Mouse (Mus musculus) 3134 (cell line): ENCODE measurements around the gene Serinc1.
"Not testable (repeated sequence)": the region's sequence is repeated elsewhere in the genome, so short reads cannot be mapped to it uniquely, and the experiment has no call there.

Experiments
- DNase-seq: peaks from one replicate; pipeline ENCODE4 v3.0.0-alpha.2; 2011; ENCODE audit warnings: low spot score; ENCODE audit not compliant: insufficient read length; ENCODE audit errors: extremely low read depth

Serinc1 gene

GRCm38 (mm10) chr10:57532218-57533101 lies at the start of gene Serinc1:
TSS of gene Serinc1 (minus strand) at chr10:57532530.
- DNase-seq: peak; percentile 95

DNA sequence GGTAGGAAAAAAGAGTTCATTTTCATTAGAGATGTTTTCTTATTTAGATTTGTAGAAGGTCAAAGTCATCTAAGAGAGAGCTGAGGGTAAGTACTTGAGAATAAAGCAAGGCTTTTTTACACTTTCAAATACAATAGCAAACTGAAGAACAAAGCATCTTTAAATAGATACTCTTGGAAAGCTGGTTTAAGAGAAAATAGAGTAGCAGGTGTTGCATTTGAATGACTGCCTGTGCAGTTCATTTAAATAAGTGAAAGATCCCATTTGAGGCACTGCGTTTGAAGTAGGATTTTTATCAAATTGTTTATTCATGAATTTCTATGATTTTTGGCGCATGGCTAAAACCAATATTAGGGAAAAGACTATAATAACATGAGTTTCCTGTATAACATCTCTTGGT lies 44.4 kb upstream of the Serinc1 start:
- no peak for DNase-seq

GRCm38 (mm10) chr10:57572130-57572529 lies 39.8 kb upstream of the Serinc1 start:
- DNase-seq: no peak

- no peak for DNase-seq
These were observed 38.9 kb upstream of the Serinc1 start for GRCm38 (mm10) chr10:57571211-57571730.

DNA sequence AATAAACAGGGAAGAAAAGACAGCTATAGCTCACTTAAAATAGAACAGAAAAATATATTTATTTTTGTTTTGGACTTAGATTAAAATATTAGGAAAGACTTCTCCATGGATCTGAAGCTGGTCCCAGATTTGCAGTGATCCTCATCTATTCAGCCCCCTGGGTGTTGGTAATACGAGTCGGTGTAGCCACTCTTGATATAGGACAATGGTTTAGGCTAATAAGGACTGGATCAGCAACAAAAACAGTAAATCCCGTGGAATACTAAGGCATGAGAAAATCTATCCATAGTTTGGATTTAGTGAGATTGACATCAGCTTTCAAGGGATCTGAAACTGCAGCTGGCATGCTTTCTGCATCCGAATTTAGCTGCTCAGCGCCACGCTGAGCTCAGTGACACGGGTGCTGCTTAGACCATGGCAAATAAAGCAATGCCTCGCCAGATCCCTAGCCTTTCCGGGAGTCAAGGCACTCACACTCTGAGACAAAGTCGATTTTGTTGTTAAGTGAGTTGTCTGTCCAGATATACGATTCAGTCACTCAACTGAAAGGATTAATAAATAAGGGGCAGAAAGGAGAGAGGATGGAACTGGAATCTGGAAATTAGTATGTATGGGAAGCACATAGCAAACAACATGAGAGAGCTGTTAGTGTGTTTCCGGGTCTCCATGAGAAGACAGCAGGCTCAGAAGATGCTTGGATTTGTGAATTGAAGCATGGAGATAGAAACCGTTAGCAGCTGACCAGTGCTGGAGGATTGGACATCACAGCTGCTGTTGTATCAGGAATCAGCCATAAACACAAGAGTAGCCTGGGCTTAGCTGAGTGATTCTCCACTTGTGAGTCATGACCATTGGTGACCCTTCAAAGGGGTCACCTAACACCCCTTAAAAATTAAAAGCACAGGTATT lies 36.9 kb upstream of the Serinc1 start:
- no peak for DNase-seq

GRCm38 (mm10) chr10:57566221-57566620 lies 33.9 kb upstream of the Serinc1 start:
- DNase-seq: no peak

GRCm38 (mm10) chr10:57557597-57557996 lies 25.3 kb upstream of the Serinc1 start:
- no peak for DNase-seq

GRCm38 (mm10) chr10:57553719-57554118 lies 21.4 kb upstream of the Serinc1 start:
- no peak for DNase-seq

DNA sequence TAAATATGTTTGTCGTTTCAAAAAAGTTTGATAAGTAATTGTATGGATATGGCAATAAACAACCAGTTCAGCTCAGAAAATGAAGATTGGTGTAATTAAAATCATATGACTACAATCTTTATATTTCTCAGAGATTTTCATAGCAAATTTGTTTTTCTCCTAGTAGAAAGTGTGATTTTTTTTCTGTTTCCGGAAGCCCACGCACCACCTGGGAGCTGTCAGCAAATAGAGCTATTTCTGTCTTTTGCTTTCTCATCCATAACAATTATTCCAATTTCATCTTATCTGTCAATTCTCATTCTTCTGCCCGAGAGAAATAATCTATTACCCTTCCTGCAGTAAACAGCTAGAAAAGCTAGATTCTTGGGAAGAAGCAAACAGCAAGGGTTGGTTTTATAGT lies 17.3 kb upstream of the Serinc1 start:
- DNase-seq: no peak

- not testable (repeated sequence) for DNase-seq
These were observed 11.6 kb upstream of the Serinc1 start for GRCm38 (mm10) chr10:57543890-57544289.

DNA sequence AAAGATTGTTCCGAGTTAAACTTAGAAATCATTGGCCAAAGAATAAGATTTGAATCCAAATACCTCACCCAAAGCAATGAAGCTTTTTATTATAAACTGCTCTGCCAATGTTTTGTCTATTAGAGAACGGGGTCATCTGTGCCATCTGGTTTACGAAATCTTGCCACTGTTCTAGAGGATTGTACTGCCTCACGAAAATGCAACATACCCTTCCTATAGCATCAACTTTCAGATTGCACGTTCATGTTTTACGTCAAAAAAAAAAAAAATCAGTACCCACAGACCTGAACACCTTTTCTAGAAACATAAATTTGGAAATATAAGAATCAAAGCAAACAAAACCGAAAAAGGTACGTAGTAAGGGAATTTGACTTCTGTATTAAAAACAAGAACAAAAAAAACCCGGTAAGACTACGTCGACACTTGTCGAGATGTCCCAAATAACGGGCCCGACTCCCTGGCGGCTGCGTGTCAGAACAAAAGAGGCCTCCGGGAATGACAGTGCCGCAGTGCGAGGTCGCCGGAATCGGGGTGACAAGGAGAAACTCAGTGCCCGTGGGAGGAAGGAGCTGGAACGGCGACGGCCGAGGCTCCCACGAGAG lies 613 bp downstream of the Serinc1 start:
- DNase-seq: no peak

DNA sequence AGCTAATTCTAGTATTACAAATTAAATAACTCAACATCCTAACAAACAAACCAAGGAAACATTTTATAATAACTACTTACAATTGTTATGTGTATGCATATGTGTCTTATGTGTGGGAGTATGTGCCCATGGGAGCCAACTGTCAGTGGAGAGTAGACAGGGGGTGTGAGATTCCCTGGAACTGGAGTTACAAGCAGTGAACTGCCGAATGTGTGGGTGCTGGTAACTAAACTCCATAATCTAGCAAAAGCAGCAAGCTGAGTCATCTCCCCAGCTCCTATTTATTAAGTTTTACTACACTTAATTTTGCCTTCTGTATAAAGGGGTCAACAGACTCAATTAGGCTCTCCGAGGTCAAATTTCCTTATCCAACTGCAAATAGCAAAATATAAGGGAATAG lies 1.3 kb downstream of the Serinc1 start:
- no peak for DNase-seq

- DNase-seq: no peak
These were observed 5.9 kb downstream of the Serinc1 start for GRCm38 (mm10) chr10:57526469-57526868.

GRCm38 (mm10) chr10:57515278-57515677 lies 17.1 kb downstream of the Serinc1 start:
- no peak for DNase-seq

DNA sequence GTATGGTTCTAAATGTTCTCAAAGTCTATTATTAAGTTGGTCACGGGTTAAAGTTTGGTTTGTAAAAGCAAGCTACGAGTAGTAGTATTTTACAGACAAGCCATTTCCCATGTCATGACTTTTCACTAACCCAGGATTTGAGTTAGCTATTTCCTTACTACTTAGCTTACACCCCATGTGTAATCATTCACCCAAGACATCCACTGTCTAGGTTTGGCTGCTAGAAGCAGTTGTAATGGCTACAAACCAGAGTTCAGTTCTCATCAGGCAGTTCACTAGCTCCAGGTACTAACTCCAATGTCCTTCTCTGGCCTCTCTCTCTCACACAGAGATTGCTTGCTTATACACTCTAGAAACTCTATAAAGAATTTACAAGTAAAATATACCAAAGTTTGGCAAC lies 17.7 kb downstream of the Serinc1 start:
- no peak for DNase-seq

DNA sequence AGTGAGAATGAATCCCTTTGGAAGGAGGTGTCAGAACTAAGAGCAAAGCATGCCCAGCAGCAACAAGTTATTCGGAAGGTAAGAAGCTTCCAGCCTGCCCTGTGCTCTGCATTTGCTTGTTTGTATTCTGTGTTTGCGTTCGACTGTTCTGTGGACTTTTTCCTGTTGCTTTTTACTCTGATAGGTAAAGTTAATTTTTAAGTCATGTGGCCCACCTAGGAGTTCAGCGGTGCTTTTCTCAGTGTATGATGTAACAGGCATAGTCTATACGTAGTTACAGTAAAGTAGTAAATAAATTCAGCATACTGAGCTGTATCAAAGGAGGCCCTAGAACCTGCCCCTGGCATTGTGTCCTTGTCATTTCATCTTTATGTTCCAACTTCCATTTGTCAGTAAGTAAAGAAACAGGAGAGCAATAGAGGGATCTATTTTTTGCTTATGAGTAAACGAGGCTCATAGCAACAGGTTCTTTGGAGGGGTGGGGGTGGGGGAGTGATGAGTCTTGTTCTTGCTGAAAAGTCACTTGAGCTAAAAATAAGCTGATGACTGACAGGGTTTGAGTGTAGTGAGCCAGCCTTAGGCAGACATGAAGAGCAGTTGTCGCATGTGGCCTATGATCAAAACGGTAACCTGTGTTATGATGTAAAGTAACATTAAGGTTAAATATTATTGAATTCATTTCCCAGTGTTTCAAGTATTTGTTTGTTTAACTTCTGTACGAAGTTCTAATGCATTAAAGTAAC lies 32.7 kb downstream of the Serinc1 start:
- DNase-seq: no peak

DNA sequence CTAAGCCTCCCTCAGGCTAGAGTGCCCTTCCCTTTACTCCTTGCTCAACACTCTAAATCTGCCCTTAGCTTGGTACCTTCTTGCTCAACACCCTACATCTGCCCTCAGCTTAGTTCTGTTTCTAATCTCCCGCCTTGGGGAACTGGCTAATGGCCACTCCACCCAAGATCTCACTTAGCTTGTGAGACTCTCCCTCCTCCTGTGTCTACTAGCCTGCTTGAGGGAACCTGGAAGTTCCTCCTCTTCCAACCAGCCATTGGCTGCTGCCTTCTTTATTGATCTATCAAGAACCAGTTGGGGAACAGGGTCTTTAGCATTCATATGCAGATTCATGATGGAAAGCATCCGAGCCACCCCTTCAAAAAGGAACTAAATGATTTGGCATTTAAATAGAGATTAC lies 40.3 kb downstream of the Serinc1 start:
- no peak for DNase-seq

- no peak for DNase-seq
These were observed 43.7 kb downstream of the Serinc1 start for GRCm38 (mm10) chr10:57488591-57488990.

- no peak for DNase-seq
These were observed 45.1 kb downstream of the Serinc1 start for GRCm38 (mm10) chr10:57487201-57487600.

DNA sequence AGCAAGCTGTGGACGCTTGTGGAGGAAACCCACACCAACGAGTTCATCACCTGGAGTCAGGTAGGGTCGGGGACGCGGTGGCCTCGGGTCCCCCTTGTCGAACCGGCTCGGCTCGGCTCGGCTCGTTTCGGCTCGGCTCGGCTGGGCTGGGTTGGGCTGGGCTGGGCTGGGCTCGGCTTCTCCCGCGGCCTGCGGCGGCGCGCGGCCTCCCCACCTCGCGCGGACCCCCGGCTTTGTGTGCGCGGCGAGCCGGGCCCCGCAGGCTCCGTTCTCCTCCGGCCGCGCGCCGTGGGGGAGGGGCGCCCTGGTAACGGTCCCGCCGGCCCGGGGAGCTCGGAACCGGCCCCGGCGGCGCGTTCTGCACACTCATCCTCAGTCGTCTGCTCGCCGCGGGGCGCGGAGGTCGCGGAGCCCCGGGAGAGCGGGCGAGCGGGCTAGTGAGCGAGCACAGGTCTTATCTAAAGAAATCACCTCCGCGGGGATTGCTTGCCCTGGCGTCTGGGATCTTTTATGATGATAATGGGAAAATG lies 45.7 kb downstream of the Serinc1 start:
- DNase-seq: no peak
